Mouse (Mus musculus) small intestine, adult 2 months (tissue): Measurements from ENCODE around the gene Aadac. TPM values are rescaled to one million over a fixed set of nuclear protein-coding genes. Genes with fewer than 3 reads are reported as not detected.

Source experiments
- H3K27ac ChIP-seq: fragments of 200-500 bp; 2 replicates; pipeline ENCODE4 v1.5.1; 2012; ENCODE audit warnings: low read depth, low read length, control low read depth, inconsistent platforms; ENCODE audit not compliant: insufficient read depth
- H3K27me3 ChIP-seq: fragments of 200-500 bp; 2 replicates; pipeline ENCODE4 v1.6.1; 2012; ENCODE audit warnings: mild to moderate bottlenecking, moderate library complexity, low read length, inconsistent platforms; ENCODE audit not compliant: control insufficient read depth, insufficient read depth
- H3K36me3 ChIP-seq: fragments of 200-500 bp; 2 replicates; pipeline ENCODE4 v1.6.1; 2012; ENCODE audit warnings: mild to moderate bottlenecking, low read length, control low read depth, inconsistent platforms; ENCODE audit not compliant: control insufficient read depth, insufficient read depth
- H3K4me1 ChIP-seq: fragments of 200-500 bp; 2 replicates; pipeline ENCODE4 v1.6.1; 2012; ENCODE audit warnings: low read length, inconsistent platforms, mixed read lengths; ENCODE audit not compliant: control insufficient read depth, insufficient read depth, insufficient read length
- H3K4me3 ChIP-seq: fragments of 200-500 bp; 2 replicates; pipeline ENCODE4 v1.5.1; 2012; ENCODE audit warnings: low read depth, mild to moderate bottlenecking, control low read depth, inconsistent platforms, low read length, moderate library complexity
- CTCF ChIP-seq: fragments of 200-500 bp; IDR thresholded peaks from 2 replicates; pipeline ENCODE4 v1.5.1; 2012; ENCODE audit warnings: low read depth, mild to moderate bottlenecking, control low read depth, inconsistent platforms, low read length, moderate library complexity, mixed read lengths; ENCODE audit not compliant: insufficient replicate concordance, insufficient read length; ENCODE audit errors: extremely low read depth
- POLR2A ChIP-seq: fragments of 200-500 bp; IDR thresholded peaks from 2 replicates; pipeline ENCODE4 v1.6.1; 2012; ENCODE audit warnings: low read depth, mild to moderate bottlenecking, control low read depth, inconsistent platforms, low read length, moderate library complexity
- WGBS: fragments of 180-500 bp; shearing (Covaris S2); methylation state at CpG from one replicate; pipeline ENCODE4 v1.1.7; 2018; 5-methylcytosine and 5-hydroxymethylcytosine counted together
- polyA plus RNA-seq: library from polyadenylated mRNA; depleted of rRNA; stranded (reverse); fragments of >200 nt; gene quantifications from 2 replicates; pipeline ENCODE4 v1.2.3, GENCODE M21; 2012

The Aadac gene
- polyA plus RNA-seq, 1 experiment, result 11.0 TPM

DNA sequence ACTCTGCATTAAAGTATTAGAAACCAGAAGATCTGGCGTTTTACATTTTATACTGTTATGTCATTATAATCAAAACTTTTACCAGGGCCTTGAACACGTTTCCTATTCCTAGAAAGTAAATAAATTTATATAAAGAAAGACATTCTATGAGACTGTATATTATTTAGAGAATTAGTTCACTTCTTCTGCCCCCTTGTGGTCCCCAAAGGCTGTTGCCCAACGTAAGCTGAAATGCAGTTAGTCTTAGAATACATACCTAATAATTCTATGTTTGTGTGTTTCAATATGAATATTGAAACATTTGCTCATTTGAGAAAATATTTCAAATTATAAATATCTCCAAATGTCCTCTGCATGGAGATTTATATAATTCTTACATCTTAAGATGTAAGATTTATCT, 30.9 kb downstream of the Aadac start:
- 20% methylated on average over 3 of the region's 3 CpGs for WGBS
- H3K36me3 ChIP-seq, result no peaks in the 10 kb centered on the region
- no peaks in the 10 kb centered on the region for H3K27me3 ChIP-seq
- H3K27ac ChIP-seq, result no peak overlapping the region
- H3K4me1 ChIP-seq, result peaks cover 2% of the 10 kb centered on the region; the same call in 1 of the 2 replicates
- no peak overlapping the region for H3K4me3 ChIP-seq
- TF ChIP-seq CTCF, result no peak
- TF ChIP-seq POLR2A, result no peak

DNA sequence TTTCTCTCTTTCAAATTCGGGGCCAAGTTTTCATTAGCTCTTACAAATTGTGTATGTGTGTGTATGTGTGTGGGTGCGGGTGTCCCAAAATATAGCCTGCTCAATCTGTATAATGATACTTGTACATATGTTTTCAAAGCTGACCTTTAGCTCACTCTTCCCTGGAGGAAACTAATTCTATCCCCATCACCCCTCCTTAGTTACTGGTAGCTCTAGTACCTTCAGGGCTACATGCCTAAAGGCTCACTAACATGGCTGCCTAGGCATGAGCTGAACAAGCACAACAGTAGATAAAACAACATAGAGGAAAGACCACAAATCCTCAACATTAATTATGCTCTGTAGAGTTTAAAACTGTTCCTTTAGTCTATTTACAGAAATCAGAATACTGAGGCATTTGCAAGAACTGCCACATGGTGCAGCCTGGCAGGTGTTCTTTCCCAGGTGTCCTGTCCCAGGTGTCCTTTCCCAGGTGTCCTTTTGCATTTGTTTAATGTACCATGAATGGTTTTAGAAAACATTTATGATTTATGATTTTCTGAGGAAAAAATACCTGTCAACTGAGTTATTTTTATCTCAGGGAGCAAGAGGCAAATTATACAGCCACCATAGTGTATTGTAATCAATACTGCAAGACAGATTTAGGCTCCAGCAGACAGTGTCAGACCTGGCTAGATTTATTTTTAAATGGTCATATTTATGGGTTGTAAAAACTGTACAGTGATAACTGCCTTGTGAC, 31.7 kb downstream of the Aadac start:
- Histone ChIP-seq H3K4me1 (peaks cover 2% of the 10 kb centered on the region; the same call in 1 of the 2 replicates), H3K27ac (no peak overlapping the region), H3K27me3 (no peaks in the 10 kb centered on the region), H3K36me3 (no peaks in the 10 kb centered on the region), H3K4me3 (no peak overlapping the region)
- TF ChIP-seq POLR2A, result no peak
- WGBS, result 46% methylated on average over 2 of the region's 2 CpGs

- no peaks in the 10 kb centered on the region for H3K36me3 ChIP-seq
These were observed 32.2 kb downstream of the Aadac start for GRCm38 (mm10) chr3:60057809-60058082.

DNA sequence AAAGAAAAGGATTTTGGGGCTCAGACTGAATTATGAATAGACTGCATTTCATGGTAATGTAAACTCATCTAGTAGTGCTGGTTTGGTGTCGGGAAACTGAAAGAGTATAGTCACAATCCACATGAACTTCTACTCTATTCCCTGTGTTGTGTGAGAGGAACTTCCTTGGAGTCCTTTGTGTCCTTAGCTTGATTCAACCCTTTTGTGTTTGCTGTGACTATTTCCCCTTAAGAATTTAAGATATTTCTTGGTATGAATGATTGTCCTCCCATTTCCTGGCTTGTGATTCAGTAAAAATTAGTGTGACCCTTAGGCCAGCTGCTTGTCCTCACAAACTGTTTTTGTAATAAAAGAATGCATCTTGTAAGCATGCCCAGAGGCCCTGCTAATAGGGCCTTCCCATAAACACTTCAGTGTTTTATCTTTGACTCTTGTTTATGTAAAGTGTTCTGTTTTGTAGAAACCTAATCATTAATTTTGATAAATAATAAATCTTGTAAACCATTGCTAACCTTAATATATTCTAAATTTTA, 53.4 kb downstream of the Aadac start:
- Histone ChIP-seq H3K36me3 (no peaks in the 10 kb centered on the region), H3K27me3 (no peaks in the 10 kb centered on the region), H3K4me3 (no peak overlapping the region), H3K4me1 (no peaks in the 10 kb centered on the region), H3K27ac (no peak overlapping the region; the same call in 1 of the 2 replicates)
- 77% methylated on average over 1 of the region's 1 CpGs for WGBS
- TF ChIP-seq CTCF, result no peak
- no peak for TF ChIP-seq POLR2A

More at GRCm38 (mm10) chr3:60057809-60058082, 32.2 kb downstream of the Aadac start:
- Histone ChIP-seq H3K4me3 (no peak overlapping the region), H3K27me3 (no peaks in the 10 kb centered on the region), H3K4me1 (peaks cover 2% of the 10 kb centered on the region; the same call in 1 of the 2 replicates), H3K27ac (no peak overlapping the region)
- no peak for TF ChIP-seq POLR2A
- no peak for TF ChIP-seq CTCF
- WGBS, result 23% methylated on average over 1 of the region's 1 CpGs

DNA sequence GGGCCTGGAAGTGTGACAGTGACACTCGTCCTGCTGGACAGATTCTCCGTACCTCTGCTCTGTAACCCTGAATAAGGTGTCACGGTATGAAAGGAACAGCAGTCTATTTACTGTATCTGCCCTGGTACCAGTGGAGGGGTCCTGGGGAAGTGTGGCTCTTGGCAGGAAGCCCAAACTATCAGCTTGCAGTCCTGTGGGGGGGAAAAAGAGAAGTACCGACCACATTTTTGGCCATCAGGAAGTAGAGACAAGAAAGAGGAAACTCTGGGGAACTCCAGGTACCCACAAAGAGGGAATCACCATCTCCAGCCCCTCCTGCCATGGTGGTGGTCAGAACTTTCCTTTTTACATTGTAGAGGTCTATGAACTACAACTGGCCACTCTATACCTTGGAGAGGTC, 55.1 kb downstream of the Aadac start:
- TF ChIP-seq POLR2A, result no peak
- no peak for TF ChIP-seq CTCF
- no peak overlapping the region for H3K4me3 ChIP-seq
- 77% methylated on average over 4 of the region's 4 CpGs for WGBS
- H3K4me1 ChIP-seq, result no peaks in the 10 kb centered on the region
- H3K27me3 ChIP-seq, result no peaks in the 10 kb centered on the region
- no peaks in the 10 kb centered on the region for H3K36me3 ChIP-seq
- no peak overlapping the region for H3K27ac ChIP-seq

DNA sequence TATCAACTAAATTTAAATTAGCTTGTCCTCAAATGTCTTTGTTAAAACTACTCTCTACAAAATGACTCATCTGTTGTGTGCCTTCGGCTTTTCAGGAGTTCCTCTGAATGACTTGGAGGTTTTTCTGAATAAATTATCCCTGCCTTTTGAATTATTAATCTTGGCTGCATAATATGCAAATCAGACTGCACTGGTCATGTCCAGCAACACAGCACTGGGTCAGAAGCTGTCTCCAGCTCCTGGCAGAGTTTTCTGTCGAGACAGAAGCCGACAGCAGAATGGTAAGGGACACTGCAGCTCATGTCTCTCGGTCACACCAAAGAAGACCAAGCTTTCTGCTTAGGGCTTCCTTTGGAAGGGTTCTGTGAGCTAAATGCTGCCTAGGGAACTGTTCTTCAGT, 56.1 kb downstream of the Aadac start, which contains the start of gene Sucnr1:
Gene Sucnr1, plus strand, starts transcription at position 222 of the 400 bp plus-strand sequence.
- no peaks in the 10 kb centered on the region for H3K27me3 ChIP-seq
- no peak within 1 kb of the TSS for H3K27ac ChIP-seq
- no peaks in the 10 kb centered on the region for H3K4me1 ChIP-seq
- 78% methylated on average over 4 of the region's 4 CpGs for WGBS
- H3K4me3 ChIP-seq, result no peak within 1 kb of the TSS
- TF ChIP-seq POLR2A, result no peak
- TF ChIP-seq CTCF, result no peak
- no peaks in the 10 kb centered on the region for H3K36me3 ChIP-seq

- Histone ChIP-seq H3K36me3 (no peaks in the 10 kb centered on the region), H3K27ac (no peak overlapping the region), H3K4me3 (no peak overlapping the region), H3K4me1 (no peaks in the 10 kb centered on the region), H3K27me3 (no peaks in the 10 kb centered on the region)
- TF ChIP-seq POLR2A, result no peak
- no peak for TF ChIP-seq CTCF
- WGBS, result 93% methylated on average over 3 of the region's 3 CpGs
These were observed 57.2 kb downstream of the Aadac start for GRCm38 (mm10) chr3:60082746-60083145.
